Mouse (Mus musculus) forebrain, embryonic 12.5 days (tissue): ENCODE measurements around the gene Adamts9. TPM values are rescaled to one million over a fixed set of nuclear protein-coding genes. Genes with fewer than 3 reads are reported as not detected.

ENCODE experiments used
- ATAC-seq: fragments of 200-750 bp; cut with Nextera tagmentation; 2 replicates; pipeline ENCODE4 v1.8.0; 2017; ENCODE audit warnings: moderate TSS enrichment; ENCODE audit not compliant: low FRiP score
- H3K27ac ChIP-seq: fragments of 300-500 bp; sonication (generic); 2 replicates; pipeline ENCODE4 v1.5.1; 2016; ENCODE audit warnings: mild to moderate bottlenecking
- H3K27me3 ChIP-seq: fragments of 300-500 bp; sonication (generic); 2 replicates; pipeline ENCODE4 v1.6.1; 2016; ENCODE audit warnings: mild to moderate bottlenecking
- H3K36me3 ChIP-seq: fragments of 300-500 bp; sonication (generic); replicated peaks from 2 replicates; pipeline ENCODE4 v1.6.1; 2016; ENCODE audit warnings: mild to moderate bottlenecking
- H3K4me1 ChIP-seq: fragments of 300-500 bp; sonication (generic); 2 replicates; pipeline ENCODE4 v1.6.1; 2016
- H3K4me2 ChIP-seq: fragments of 300-500 bp; sonication (generic); 2 replicates; pipeline ENCODE4 v1.6.1; 2016; ENCODE audit warnings: mild to moderate bottlenecking, moderate library complexity
- H3K4me3 ChIP-seq: fragments of 300-500 bp; sonication (generic); replicated peaks from 2 replicates; pipeline ENCODE4 v1.5.1; 2016; ENCODE audit warnings: mild to moderate bottlenecking
- H3K9ac ChIP-seq: fragments of 300-500 bp; sonication (generic); 2 replicates; pipeline ENCODE4 v1.6.1; 2016; ENCODE audit warnings: mild to moderate bottlenecking
- H3K9me3 ChIP-seq: fragments of 300-500 bp; sonication (generic); 2 replicates; pipeline ENCODE4 v1.6.1; 2016
- WGBS: fragments of 180-500 bp; shearing (Covaris S2); methylation state at CpG from one replicate; pipeline ENCODE4 v1.1.7; 2016; 5-methylcytosine and 5-hydroxymethylcytosine counted together
- polyA plus RNA-seq: library from polyadenylated mRNA; unstranded; fragments of >200 nt; fragmentation: Nextera tagmentation; extraction: Ambion mirVana; gene quantifications from 2 replicates; pipeline ENCODE4 v1.2.1, GENCODE M21; 2016

Gene Adamts9
- polyA plus RNA-seq, 1 experiment from 2014 or later = 2.1 TPM

- no peak overlapping the region for H3K9ac ChIP-seq
- no peak overlapping the region for H3K27ac ChIP-seq
- H3K4me3 ChIP-seq = no peak overlapping the region
- WGBS = 3% methylated on average over 10 of the region's 10 CpGs
- no peak overlapping the region for H3K4me2 ChIP-seq
- no peaks in the 10 kb centered on the region for H3K9me3 ChIP-seq
- H3K4me1 ChIP-seq = peaks cover 13% of the 10 kb centered on the region
- H3K36me3 ChIP-seq = no peaks in the 10 kb centered on the region
- ATAC-seq = no peak
- no peaks in the 10 kb centered on the region for H3K27me3 ChIP-seq
These were observed 215.2 kb downstream of the Adamts9 start for GRCm38 (mm10) chr6:92728084-92728483.

- Histone ChIP-seq H3K4me1 (peaks cover 13% of the 10 kb centered on the region), H3K4me3 (no peak overlapping the region), H3K36me3 (no peaks in the 10 kb centered on the region), H3K27ac (no peak overlapping the region), H3K9ac (no peak overlapping the region), H3K27me3 (no peaks in the 10 kb centered on the region), H3K4me2 (no peak overlapping the region), H3K9me3 (no peaks in the 10 kb centered on the region)
- WGBS = 16% methylated on average over 7 of the region's 7 CpGs
- ATAC-seq = no peak
These were observed 215.8 kb downstream of the Adamts9 start for GRCm38 (mm10) chr6:92727351-92727986.

- no peaks in the 10 kb centered on the region for H3K36me3 ChIP-seq
- no peaks in the 10 kb centered on the region for H3K9me3 ChIP-seq
- ATAC-seq = no peak
- no peak overlapping the region for H3K4me3 ChIP-seq
- no peak overlapping the region for H3K9ac ChIP-seq
- peaks cover 13% of the 10 kb centered on the region for H3K4me1 ChIP-seq
- no peak overlapping the region for H3K27ac ChIP-seq
- H3K27me3 ChIP-seq = no peaks in the 10 kb centered on the region
- 83% methylated on average over 5 of the region's 5 CpGs for WGBS
- no peak overlapping the region for H3K4me2 ChIP-seq
These were observed 217.2 kb downstream of the Adamts9 start for GRCm38 (mm10) chr6:92726121-92726520.

GRCm38 (mm10) chr6:92724394-92724793 is 218.9 kb downstream of the Adamts9 start:
- H3K4me2 ChIP-seq = no peak overlapping the region
- peaks cover 13% of the 10 kb centered on the region for H3K4me1 ChIP-seq
- H3K9me3 ChIP-seq = no peaks in the 10 kb centered on the region
- WGBS = 54% methylated on average over 2 of the region's 2 CpGs
- H3K36me3 ChIP-seq = no peaks in the 10 kb centered on the region
- ATAC-seq = no peak
- no peak overlapping the region for H3K27ac ChIP-seq
- H3K27me3 ChIP-seq = no peaks in the 10 kb centered on the region
- H3K4me3 ChIP-seq = no peak overlapping the region
- H3K9ac ChIP-seq = no peak overlapping the region

Other genes with a start within 250 kb of the Adamts9 start
- 6.4 and 6.5 TPM in 2 replicates for gene Prickle2, start 237.3 kb downstream of the Adamts9 start, polyA plus RNA-seq
- 0.49 TPM in 1 of 2 replicates, not detected in the other for gene A730049H05Rik, start 127.0 kb downstream of the Adamts9 start, polyA plus RNA-seq
- gene Gm15737, start 74.1 kb downstream of the Adamts9 start, polyA plus RNA-seq = 0.04 TPM in 1 of 2 replicates, not detected in the other